Mouse (Mus musculus): Measurements from ENCODE around the gene Rgs9bp.
"Not testable (repeated sequence)": the region's sequence is repeated elsewhere in the genome, so short reads cannot be mapped to it uniquely, and the experiment has no call there.

Gene Rgs9bp

DNA sequence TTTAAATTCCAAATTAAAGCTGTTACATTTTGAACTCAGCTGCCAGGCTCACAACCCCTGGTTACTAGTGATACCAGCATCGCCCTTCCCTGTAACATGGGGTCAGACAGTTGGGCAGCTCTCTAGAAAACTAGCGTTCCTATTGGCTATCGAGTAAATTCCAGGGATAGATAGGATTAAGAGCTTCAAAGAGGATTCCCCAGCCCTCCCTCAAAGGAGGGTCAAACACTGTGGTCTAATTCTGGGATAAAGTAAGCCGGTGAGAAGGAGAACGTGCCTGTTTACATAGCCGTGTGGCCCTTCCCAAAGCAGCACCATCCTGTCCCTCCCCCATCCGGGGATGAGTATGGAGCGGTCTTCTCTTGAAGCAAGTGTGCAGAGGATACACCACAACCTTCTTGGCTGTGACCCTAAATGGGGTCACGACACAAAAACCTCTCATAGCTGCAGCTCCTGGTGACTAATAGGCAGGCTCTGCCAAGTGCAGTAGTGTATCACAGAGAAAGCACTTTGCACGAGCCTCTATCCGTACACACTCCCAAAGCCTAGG, 1.8 kb downstream of the Rgs9bp start:
- DNase-seq (ENCODE audit: low spot score in 2 of 2): no peak

DNA sequence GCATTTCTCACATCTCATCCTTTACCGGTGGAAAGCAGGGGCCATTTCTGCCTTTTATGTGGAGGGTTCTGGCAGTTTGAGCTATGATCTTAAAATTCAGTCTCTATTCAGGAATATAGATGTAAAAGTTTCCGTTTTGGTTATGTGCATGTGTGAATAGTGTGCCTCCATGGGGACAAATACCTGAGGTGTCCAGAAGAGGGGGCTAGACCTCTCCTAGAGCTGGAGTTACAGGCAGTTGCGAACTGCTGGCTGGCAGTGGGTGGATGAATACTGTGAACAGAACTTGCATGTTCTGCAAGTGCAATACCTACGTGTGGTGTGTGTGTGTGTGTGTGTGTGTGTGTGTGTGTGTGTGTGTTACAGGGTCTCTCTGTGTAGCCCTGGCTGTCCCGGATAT, 2.7 kb downstream of the Rgs9bp start:
- no peak for DNase-seq (ENCODE audit: low spot score in 2 of 2)

DNA sequence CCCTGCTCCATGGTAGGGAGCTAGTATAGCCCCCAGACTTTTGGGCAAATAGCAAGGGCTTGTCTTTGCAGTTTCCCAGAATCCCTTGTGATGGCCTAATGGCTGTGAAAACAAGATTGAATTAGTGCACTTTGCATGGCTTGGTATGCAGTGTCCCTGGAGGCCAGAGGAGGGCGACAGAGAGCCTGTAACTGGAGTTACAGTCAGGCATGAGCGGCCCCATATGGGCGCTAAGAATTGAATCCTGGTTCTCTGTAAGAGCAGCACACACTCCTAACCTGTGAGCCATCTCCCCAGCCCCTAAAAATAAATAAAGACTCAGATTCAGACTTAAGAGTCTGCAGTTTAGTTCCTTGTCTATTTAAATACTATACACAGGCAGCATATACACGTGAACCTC, 5.5 kb downstream of the Rgs9bp start:
- no peak for DNase-seq (ENCODE audit: low spot score in 2 of 2)

DNA sequence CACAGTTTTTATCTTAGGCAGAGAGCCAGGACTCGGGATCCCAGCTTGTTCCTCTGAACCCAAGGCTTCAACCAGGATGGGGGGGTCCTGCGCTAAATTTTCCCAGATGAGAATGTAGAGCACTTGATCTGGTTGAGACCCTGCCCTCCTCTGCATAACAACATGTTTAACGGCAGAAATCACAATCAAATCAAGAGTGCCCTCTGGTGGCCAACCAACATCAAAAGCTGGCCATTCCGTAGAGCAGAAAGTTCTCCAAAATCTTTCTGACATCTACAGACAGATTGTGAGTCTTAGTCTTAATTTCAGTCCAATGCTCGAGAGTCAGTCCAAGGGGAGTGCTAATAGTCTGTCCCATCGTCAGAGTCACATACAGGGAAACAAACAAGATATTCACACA, 14.5 kb downstream of the Rgs9bp start:
- not testable (repeated sequence) for DNase-seq (ENCODE audit: low spot score in 2 of 2)

DNA sequence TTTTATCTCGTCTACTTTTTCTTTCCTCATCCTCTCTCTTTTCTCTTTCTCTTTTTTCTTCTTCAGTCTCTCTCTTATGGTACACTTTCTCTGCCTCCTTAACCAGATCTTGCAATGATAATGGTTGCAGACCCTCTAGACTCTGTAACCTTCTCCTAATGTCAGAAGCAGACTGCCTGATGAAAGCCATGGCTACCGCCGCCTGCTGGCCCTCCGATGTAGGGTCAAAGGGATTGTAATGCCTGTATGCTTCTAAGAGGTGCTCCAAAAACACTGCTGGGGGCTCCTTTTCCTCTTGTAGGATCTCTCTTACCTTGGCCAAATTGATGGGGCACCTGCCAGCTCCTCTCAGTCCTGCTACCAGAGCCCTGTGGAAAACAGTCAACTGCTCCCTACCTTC, 15.7 kb downstream of the Rgs9bp start:
- not testable (repeated sequence) for DNase-seq (ENCODE audit: low spot score in 2 of 2)

DNA sequence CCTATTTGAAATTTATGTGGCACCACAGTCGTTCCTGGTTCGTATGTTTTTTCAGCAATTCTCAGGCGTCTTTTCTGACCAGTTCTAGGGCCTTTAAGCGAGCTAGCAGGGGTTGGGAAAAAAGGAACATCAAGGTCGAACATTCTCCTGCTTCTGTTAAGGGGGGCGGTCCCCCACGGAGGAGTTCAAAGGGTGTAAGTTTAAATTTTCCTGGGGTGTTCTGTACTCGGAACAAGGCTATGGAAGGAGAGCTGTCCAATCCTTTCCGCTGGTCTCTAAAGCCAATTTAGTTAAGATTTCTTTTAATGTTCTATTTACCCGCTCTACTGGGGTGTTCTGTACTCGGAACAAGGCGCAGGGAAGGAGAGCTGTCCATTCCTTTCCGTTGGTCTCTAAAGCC, 19.4 kb downstream of the Rgs9bp start:
- not testable (repeated sequence) for DNase-seq (ENCODE audit: low spot score in 2 of 2)

DNA sequence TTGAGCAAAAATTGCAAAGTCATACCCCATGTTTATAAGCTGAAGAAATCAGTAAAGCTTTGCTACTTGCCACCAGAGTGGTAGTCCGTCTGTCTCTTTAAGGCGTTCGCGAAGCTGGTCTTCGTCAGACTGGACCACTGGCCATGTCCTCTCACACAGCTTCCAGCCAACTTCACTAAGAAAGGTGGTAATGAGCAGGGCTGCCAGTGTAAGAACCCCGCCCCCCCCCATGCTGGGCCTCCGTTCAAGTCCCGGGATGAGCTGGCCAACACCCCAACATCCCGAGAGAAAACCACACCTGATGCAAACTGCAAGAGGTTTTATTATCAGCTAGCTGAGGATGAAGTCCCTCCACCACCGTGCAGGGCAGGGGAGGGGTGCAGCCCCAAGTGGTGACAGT, 20.5 kb downstream of the Rgs9bp start:
- not testable (repeated sequence) for DNase-seq (ENCODE audit: low spot score in 2 of 2)

DNA sequence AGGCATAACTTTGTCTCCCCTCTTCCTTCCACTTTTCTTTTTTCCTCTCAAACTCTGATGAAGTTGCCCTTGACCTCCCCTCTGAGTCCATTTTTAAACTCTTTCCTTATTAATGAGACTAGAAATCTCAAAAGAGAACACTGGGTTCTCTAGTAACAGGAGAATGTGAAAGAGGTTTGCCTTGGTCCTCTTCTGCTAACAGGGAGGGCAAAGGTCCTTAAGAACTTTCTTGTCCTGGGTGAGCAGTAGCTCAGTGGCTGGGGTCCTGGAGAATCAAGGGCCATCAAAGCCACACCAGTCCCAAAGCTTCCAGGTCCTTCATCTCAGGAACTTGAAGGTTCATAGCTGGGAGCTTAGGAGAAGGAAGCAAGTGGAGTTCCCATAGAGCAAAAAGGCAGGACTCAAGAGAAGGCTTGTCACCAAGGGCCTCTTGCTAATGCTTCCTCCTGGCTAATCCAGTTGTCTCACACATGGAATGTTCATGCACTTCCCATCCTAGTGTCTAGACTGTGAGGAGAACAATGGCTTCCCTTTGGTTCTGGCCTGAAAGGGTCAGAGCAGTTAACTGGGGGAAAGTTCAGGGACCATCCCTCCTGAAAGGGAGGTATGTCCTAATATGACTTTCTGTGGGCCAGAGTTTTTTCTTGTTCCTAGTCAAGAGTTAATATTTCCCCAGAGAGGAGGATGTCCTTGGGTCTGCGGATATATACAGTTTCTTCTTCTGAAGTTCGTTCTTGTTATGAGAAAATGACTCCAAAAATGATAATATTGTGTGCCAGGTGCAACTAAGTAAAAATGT, 21.1 kb downstream of the Rgs9bp start:
- no peak for DNase-seq (ENCODE audit: low spot score in 2 of 2)

DNA sequence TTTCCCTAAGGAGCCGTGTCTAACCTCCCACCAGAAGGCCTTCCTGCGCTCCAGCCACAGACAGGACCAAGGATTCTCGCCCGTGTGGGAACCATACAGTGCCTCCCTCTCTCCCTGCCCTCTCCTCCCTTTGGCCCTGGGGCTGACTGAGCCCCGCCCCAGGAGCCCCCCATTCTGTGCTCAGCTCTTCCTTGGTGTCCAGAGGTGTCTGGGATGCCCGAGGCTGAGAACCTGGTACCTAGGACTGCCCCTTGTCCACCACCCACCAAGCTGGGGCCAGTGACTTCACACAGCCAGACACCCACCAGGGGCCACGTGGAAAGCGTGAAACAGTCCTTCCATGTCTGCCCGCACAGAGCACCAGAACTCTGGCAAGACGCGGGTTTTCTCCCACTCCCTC, 22.3 kb downstream of the Rgs9bp start:
- DNase-seq (ENCODE audit: low spot score in 2 of 2): no peak

DNA sequence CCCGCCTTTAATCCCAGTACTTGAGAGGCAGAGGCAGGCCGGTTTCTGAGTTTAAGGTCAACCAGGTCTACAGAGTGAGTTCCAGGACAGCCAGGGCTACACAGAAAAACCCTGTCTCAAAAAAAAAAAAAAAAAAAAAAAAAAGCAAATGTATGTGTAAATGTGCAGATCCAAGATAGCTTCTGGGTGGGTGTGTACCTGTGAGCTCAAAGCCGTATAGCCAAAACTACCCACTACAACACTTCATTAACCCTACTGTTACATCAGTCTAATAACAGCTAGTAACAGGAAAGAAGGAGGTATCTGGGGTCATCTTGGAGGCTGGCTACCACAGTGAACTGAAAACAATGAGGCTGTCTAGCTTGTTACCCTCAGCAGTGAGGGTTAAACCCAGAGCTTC, 25.5 kb downstream of the Rgs9bp start:
- DNase-seq (ENCODE audit: low spot score in 2 of 2): no peak

DNA sequence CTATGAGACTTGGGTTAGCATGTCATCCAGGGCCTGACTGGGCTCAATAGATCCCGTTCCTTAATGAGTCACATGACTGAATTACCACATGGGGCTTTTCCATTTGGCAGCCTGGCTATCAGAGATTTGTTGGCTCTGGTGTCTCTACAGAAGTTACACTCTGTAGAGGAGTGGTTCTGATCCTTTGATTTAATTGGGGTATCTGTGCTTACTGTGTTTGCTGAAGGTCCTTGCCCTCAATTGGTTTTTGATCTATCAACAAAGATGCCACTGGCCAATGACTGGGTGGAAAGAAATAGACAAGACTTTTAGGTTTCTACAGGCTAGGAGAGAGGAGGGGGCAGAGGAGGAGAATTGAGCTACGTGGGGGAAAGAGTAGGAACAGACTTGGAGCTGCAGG, 26.7 kb downstream of the Rgs9bp start:
- no peak for DNase-seq (ENCODE audit: low spot score in 2 of 2)

DNA sequence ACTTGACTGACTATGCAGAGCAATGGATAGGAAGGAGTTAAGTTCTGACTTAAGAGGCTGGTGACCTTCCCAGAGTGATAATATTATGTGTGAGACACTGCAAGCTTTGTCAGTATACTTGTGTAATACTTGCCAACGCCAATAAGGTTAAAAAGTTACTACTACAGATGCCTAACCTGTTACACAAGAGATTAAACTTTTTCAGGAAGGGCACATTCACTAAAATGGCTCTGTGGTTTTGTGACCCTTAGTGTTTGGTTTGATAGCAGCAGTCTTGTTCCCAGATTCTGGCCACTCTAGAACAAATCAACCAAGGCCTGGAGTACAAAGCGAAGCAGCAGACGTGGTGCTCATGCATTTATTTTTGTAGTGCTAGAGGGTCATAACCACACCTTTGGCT, 27.8 kb downstream of the Rgs9bp start:
- DNase-seq (ENCODE audit: low spot score in 2 of 2): no peak

DNA sequence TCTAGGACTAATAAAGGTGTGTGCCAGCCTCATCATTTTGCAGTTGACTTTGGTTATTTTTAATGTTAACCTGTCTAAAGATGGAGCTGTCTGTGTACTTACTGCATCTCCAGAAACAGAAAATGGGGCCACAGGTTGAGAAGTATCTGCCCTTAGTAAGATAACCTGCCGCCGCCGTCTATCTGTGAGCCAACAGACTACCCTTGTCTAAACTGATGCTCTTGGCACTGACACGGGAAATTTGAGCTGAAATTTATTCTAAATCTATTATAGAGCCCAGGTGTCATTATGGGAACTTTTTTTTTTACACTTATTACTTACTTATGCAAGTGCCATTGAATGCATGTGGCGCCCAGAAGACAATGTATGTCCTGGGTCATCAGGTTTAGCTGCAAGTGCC, 28.5 kb downstream of the Rgs9bp start:
- DNase-seq (ENCODE audit: low spot score in 2 of 2): no peak

DNA sequence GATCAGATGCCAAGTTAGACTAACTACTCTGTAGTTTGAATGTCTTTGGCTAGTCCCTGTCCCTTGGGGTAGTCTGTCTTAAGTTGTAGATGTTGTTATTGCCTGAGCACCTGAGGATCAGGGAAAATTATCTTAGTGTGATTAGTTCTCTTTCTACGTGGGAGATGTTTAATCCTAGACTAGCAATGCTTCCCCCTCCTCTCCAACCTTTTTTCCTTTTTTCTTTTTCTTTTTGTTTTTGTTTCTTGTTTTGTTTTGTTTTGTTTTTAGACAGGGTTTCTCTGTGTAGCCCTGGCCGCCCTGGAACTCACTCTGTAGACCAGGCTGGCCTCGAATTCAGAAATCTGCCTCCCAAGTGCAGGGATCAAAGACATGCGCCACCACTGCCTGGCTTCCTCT, 29.2 kb downstream of the Rgs9bp start, which contains the start of gene Nudt19:
TSS of gene Nudt19 (minus strand) at position 100 of the 399 bp plus-strand sequence.
- DNase-seq (ENCODE audit: low spot score in 2 of 2): no peak

DNA sequence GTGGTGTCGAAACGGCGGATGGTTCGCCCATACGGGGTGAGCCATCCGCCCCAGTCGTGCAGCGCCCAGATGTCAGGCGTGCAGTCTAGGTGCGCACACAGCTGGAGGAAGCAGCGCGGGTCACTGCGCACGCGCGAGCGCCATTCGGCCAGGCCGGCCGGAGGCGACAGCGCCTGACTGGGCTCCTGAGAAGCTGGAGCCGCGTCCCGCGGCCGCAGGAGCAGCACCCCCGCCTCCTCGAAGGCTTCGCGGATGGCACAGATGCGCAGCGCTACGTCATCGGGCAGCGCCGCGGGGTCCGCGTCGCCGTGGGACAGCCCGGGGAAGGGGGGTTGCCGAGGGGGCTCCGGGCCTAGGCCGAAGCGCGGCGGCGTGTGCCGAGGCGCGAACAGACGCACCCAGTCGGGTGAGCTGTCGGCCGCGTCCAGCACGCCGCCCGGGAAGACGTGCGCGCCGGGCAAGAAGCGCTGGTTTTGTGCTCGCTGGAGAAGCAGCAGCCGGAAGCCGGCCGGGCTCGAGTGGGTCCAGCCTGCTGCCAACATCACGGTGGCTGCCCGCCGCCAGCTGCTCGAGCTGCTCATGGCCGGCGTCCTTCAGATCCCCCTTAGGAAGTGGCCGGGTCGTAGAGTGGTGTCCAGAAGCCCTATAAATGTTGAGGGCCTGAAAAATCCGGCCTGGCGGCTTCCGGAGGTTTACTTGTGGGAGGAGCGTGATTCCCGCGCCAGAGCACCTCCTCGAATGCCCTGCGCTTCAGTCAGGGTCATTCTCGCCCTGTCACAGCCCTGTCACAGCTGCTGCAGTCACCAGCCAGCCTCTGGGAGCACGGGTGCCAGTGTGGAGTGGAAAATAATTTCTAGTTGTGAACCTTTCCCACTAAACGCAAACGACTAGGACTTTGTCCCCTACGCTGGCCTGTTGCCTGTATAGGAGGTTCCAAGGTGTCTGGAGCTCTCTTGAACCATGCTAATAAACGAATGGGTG, 29.9 kb downstream of the Rgs9bp start:
- peak; percentile 75 to 80 for DNase-seq (ENCODE audit: low spot score in 2 of 2)

DNA sequence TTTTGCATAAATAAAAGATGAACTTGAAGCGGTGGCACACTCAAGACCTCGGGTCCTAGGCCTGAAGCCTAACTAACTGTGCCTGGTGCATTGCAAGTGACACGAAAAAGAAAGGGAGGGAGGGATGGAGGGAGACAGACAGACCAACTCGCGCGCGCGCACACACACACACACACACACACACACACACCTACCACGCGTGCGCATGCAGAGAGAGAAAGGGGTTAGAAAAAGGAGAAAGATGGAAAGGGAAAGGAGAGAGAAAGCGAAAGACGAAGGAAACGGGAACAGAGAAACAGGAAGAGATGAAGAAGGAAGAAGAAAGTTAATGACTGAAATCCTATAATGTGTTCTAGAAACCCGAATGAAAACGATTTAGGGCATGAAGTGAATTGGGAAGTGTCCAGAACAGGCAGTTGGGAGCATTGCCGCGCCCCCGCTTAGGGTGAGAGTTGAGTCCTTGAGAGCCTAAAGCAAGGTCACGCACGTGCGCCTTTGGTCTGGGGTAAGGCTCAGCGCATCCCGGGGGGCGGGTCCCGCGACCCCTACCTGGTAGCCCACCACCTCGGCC, 30.7 kb downstream of the Rgs9bp start:
- peak in 1 of 2 experiments; percentile 6 for DNase-seq (ENCODE audit: low spot score in 2 of 2)

DNA sequence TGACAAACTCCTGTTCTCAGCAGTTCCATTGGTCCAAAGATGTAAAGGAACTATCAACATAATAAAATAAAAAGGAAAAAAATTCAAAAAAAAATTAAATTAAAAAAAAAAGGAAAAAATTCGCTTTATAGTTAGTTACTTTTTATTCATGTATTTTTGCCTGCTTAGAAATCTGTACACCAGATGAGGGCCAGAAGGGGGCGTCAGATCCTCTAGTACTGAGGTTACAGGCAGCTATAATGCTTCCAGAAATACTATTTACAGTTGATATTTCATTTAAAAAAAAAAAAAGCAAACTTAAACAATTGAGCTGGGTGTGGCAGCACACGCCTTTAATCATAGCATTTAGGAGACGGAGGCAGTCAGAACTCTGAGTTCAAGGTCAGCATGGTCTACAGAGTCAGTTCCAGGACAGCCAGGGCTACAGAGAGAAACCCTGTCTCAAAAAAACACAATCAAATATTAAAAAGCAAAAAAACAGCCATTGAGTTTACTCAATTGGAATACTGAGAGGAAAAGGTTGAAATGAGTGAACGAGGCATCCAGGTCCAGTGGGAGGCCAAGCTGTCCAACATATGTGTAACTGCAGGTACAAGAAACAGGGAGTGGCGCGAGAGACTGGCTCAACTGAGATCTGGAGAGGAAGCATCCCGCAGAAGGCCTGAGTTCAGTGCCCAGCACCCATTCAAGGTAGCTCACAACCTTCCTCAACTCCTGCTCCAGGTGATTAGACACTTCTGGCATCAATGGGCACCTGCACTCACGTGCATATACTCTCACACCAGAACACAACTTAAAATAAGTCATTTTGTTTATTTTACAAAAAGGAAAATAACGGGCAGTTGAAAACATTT, 31.4 kb downstream of the Rgs9bp start:
- no peak for DNase-seq (ENCODE audit: low spot score in 2 of 2)

DNA sequence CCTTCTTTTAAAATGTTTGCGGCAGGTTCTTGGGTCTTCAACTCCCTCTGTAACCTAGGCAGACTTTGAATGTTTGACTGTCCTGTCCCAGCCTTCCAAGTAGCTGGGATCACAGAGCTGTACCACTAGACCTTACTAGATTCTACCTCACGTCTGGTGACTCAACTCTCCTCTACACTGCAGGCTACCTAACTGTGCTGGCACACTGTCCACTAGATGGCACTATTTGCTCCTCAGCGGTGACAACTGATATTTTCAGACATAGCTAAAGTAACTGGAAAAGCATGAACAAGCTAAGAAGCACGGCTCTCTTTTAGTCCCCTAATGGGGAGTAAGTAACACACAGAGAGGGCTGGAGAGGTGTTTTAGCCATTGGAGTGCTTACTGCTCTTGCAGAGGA, 39.5 kb downstream of the Rgs9bp start:
- peak; percentile 35 to 45 for DNase-seq (ENCODE audit: low spot score in 2 of 2)

DNA sequence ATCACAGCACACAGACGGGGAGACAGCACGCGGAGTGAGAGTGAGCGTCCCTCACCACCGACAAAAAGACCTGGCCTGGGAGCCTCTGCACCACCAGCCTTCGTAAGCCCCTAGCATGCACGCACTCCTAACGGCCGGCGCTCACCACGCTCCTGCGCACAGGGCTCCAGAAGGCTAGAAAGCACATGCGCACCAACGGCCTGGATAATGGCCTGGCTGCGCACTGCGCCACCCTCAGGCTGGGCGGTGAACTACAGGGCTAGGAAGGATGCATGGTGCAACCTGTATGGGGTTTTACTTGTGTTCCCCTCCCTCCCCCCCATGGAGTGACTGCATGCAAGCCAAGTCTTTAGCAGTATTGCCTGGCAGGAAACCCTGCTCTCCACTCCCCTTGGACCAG, 47.8 kb downstream of the Rgs9bp start, which contains the start of gene Tdrd12:
TSS of gene Tdrd12 (minus strand) at position 184 of the 400 bp plus-strand sequence.
- no peak for DNase-seq (ENCODE audit: low spot score in 2 of 2)

DNA sequence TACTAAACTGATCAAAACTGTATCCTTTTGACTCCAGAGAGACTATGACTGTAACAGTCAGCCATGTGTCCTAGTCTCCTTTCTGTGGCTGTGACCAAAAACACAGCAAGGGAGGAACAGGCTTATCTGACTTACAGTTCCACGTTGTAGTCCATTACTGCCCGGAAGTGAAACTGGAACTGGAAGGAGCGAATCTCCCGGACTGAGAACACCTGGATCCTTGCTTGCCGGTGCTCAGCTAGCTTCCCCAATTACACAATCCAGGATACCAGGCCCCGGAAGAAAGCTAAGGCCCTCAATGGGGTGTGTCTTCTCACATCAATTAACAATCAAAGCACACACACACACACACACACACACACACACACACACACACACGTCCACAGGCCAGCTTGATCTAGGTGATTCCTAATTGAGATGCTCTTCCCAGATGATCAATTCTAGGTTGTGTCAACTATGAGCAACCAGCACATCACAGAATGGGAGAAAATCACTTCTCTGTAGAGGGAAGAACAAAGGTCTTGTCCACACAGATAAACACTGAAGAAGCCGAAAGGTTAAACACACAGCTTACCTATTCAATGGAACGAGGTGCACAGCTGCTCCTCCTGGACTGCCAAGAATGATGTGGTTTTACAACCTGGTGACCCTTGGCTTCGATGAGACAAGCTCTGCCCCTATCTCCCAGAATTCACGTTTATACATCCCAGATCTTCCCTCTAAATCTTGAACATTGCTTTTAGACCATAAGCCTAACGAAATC, 49.5 kb downstream of the Rgs9bp start:
- DNase-seq (ENCODE audit: low spot score in 2 of 2): no peak
